ENCODE assay signal across 3 mouse cellular contexts in the genomic region with DNA sequence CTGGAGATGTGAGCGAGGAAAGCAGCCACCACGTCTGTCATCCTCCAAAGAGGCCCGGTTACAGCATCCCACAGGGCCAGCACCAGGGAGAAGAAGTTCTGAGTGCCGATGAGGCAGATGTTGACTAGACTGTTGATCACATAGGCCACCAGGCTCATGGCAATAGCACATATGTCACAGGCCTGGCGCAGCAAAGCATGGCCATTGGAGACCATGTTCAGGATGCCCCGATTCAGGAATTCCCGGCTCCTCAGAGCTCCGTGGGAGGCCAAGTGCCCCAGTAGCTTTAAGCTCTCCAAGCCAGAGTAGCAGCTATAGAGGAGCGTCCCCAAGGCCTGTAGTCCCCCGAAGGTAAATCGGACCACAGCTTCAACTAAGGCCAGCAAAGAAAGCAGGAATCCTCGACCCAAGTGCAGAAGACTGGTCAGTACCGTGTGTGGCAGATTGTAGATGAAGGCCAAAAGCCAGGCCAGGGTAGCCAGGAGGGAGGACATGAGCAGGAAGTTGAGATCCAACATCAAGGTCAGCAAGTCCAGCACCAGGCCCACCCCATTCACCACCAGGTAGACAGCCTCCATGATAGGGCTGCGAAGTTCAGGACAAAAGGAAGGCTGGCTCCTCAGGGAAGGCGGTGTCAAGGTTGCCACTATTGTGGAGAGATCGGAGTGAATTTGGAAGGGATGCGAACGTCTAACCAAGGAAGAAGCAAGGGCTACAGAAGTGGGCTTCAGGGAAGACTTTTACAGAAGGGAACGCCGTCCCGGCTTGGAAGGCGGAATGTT. TPM values are rescaled to one million over a fixed set of nuclear protein-coding genes. Genes with fewer than 3 reads are reported as not detected.
"Had no signal": no experiment of that assay in that cellular context is flagged by ENCODE, and none has a peak within 500 bp of the region (broad histone marks: within the 10 kb centered on the region; RNA-seq: fewer than 3 reads in every experiment).

A gene (minus strand): TSS at position 731 of the 782 bp plus-strand sequence.

RNA-seq across cellular contexts. Expression of the gene that starts here (rescaled TPM):
- total RNA-seq: megakaryocyte progenitor cell, adult 5-6 weeks had no signal
- polyA plus RNA-seq: macrophage; small intestine, adult 2 months had no signal
